Mouse (Mus musculus) adipocyte (in vitro differentiated cells): ENCODE results near the gene Gm853.

Experiments used
- DNase-seq: peaks from one replicate; pipeline ENCODE4 v3.0.0-alpha.2; 2016; ENCODE audit warnings: low spot score

Gm853 gene

GRCm38 (mm10) chr4:130213857-130214256 lies 8.3 kb downstream of the Gm853 start:
- no peak for DNase-seq

DNA sequence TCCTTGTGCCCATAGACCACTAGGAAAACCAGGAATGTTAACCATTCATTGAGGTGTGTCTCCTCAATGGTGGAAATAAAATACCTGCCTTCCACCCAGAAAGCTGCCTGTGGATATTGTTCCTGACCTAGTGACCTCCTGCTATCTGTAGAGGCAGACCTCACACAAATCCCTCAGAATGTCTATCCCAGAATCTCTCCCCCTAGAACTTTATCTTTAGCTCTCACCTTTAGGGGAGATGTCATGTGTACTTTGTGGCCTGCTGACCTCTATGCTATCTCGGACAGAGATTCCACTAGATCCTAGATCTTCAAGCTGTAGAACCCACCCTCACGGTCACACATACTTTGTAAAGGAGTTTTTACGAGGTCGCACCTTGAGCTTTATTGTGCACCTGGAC lies 9.0 kb downstream of the Gm853 start:
- DNase-seq, result no peak

GRCm38 (mm10) chr4:130212421-130212820 lies 9.8 kb downstream of the Gm853 start:
- DNase-seq, result no peak

DNA sequence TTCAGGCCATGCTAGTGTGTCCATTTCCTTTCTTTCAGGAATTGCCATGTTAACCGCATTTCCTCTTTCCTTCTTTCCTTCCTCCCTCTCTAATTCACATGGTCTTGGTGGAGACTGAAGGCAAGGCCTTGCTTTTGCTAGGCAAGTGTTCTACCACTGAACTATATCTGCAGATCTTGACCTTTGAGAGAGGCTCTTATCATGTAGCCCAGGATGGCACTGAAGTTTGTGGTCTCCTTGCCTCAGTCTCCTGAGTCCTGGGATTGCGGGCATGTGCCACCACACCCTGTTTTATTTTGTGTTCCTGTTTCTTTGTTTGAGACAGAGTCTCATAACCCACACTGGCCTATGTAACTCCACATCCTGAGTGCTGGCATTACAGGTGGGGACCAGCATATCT lies 10.3 kb downstream of the Gm853 start:
- no peak for DNase-seq

DNA sequence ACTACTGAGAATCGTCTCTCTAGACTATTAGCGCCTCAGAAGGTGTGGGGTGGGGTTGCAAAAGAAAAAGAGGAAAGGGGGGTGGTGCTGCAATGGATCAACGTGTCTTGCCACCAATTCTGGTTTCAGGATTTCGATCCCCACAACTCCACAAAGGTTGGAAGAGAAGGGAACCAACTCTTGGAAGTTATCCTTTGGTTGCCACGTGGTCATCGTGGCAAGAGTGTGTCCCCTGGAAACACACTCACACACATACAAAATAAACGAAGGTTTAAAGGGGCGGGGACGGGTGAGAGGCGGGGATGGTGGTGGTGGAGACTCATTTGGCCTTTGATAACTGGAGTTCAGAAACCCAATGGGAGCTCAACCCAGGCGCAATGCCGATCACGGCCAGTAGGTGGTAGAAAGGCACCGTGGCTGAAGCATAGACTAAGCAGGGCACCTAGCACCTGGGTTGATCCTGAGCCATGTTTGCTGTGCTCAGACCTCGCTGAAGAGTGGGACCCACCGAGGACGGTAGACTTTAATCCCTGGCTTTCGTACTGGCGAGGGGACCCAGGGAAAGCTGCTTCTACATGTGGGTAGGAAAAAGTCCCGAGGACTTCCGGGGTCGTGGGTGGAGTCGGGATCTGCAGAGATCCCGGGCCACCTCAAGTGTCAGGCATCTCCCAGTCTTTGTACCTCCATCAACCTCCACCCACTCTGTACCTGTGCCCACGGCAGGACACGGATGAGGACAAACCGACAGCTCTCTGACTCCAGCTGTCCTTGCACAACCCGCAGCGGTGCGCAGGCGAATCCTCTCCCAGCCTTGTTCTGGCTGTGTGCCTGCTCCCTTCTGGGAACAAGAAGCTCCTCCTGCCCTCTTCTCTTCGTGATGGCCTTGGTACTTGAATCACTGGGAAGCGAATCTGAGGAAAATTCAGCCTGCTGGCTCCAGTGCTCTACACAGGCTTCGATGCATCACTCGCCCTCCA lies 23.2 kb downstream of the Gm853 start:
- DNase-seq, result peak; percentile 66

DNA sequence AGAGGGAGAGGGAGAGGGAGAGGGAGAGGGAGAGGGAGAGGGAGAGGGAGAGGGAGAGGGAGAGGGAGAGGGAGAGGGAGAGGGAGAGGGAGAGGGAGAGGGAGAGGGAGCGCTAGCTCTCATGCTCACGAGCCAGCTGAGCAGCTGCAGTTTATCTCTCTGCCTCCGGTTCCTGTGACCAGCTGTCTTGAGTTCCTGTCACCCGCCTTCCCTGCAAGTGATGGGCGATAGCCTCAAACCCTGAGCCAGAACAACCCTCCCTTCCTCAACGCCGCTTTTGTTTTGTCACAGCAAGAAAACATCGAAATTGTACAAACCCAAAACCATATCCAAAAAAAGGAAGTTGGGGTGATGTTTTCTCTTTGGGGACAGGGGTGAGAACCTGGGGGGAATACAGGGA lies 25.7 kb downstream of the Gm853 start:
- DNase-seq, result no peak

DNA sequence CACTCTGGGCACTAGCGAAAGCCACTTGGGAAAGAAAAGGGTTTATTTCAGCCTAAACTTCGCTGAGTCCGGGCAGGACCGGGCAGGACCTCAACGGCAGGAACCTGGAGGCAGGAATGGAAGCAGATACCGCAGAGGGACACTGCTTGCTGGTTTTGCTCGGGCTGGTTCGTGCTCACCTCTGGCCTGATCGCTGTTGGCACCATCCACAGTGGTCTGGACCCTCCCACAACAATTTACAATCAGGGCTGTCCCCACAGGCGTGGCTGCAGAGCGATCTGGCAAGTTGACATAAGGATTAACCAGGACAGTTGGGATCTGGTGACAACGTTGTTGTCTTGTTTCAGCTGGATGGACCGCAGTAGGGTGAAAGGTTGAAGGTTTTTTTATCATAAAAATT lies 26.3 kb downstream of the Gm853 start:
- DNase-seq, result no peak

DNA sequence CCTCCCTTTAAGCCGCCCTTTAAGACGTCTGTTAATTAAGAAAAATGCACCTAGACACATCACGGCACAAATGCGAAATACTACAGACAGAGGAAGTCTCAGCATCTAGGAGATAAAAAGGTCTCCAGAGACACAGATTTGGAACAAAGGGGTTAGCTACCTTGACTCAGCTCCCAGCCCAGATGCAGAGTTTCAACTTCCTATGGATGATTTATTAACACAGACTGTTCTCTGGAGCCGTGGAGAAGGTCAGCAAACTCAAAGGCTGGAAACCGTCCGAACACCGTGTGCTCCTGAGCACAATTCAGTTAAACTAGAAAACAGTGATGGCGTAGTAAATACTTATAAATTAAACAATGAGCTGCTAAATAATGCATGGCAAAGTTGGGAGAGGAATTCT lies 29.9 kb downstream of the Gm853 start:
- no peak for DNase-seq

DNA sequence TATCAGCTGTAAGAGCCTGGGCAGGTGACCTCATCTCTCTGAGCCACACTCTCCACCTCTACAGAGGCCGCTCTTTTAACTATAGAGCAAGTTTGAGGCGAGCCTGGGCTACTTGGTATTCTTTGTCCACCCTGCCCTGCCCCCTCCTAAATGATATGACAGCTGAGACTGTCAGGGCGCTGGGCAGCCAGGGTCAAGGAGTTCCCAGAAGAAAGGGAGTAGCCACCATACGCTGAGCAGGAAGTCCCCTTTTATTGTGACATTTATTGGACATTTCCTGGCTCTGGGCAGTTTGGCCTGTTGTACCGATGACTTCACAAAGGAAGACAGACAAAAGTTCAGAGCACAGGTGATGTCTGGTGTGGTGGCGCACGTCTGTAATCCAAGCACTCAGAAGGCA lies 32.6 kb downstream of the Gm853 start:
- no peak for DNase-seq

DNA sequence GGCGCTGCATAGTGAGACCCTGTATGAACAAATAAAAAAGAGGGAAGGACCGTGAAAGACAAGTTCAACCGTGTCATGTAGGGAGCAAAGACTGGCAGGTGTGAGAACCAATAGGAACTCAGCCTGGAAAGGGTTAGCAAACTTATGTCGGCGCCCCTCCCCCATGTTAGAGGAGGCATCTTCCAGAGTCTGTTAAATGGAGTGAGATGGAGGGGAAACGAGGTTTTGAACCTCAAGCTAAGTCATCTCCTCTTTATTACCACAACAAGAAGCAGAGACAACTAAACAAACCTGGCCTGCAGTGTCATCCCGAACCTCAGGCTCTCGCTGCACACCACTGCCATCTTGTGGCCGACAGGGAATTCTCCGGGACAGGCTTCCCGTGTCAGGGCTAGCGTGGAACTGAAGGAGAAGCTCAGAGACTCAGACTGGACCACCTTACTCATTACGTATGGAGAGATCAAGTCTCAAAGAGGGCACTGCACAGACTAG lies 33.3 kb downstream of the Gm853 start:
- DNase-seq, result peak; percentile 86

DNA sequence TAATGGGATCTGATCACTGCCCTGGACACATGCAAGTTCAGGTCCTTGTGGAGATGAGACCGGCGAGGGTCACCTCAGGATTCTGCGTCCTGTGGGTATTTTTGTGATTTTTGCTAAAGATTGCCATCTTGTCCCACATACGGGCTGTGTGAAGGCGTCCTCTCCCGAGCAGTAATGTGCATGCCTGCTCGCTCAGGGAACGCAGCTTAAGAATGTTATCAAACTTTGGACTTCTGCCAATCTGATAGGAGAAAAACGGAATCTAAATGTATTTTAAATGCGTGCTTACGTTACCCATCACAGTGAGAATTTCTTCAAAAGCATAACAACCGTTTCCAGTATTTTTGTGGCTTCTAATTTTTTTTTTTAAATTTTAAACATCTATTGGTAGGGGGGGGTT lies 35.3 kb downstream of the Gm853 start:
- DNase-seq, result no peak

- no peak for DNase-seq
These were observed 35.8 kb downstream of the Gm853 start for GRCm38 (mm10) chr4:130186450-130186849.

DNA sequence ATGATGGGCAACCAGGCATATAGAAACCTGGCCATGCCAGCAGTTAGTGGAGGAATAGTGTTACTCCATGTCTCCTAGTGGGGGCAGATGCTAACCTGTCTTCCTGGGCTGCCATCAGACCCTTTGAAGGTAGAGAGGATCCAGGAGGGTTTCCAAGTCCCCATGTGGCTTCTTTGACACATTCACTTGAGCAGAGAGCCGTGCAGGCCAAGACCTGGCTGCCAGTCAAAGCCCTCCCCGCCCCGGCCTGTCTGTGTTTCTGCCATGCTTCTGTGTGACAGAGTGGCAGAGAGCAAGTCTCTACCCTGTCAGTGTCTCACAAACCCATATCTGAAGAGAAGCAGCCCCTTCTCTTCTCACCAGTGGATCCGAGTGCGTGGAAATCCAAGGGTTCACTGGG lies 38.3 kb downstream of the Gm853 start:
- DNase-seq, result no peak

DNA sequence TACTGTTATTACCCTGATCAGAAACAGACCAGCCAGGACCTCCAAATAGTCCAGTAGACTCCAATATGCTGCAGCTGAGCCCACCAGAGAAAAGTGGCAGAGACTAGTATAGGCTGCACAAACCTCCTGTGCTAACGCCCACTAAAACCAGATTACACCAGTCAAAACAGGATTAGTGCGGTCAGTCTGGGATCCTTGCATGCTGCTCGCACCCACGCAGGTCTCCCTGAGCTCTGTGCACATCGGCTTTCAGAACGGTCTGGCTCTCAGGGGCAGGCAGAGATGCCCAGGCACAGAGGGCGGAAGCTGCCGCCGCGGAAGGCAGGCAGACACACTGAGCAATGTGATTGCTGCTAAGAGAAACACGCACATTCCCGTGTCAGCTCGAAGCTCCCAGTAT lies 39.2 kb downstream of the Gm853 start:
- DNase-seq, result no peak

GRCm38 (mm10) chr4:130181886-130182285 lies 40.3 kb downstream of the Gm853 start:
- DNase-seq, result no peak

GRCm38 (mm10) chr4:130180909-130181602 lies 41.1 kb downstream of the Gm853 start:
- no peak for DNase-seq

- DNase-seq, result no peak
These were observed 42.3 kb downstream of the Gm853 start for GRCm38 (mm10) chr4:130179876-130180275.

DNA sequence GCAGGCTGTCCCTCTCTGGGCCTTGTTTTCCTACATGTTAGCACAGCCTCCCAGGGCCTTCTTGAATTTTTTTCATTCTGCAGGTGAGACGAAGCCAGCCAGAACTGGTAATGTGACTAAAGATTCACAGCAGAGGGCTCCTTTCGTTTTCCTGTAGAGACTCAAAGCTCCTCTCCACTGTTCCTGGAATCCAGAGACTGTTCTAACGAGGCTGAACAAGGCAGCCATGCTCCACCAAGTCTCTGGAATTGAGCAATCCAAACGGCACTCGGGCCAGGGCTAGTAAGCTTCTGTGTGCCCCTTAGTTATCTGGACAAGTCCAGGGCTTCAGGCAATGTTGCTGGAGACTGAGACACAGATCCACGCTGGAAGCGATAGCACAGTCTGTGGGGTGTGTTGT lies 44.7 kb downstream of the Gm853 start:
- peak; percentile 58 for DNase-seq

GRCm38 (mm10) chr4:130177087-130177486 lies 45.1 kb downstream of the Gm853 start:
- DNase-seq, result peak; percentile 53

GRCm38 (mm10) chr4:130176156-130176720 lies 46.0 kb downstream of the Gm853 start:
- DNase-seq, result no peak

- DNase-seq, result no peak
These were observed 47.0 kb downstream of the Gm853 start, which contains the start of gene Tinagl1 for GRCm38 (mm10) chr4:130175072-130175711. Gene Tinagl1, minus strand, starts transcription at chr4:130175122.
